Mouse (Mus musculus): ENCODE data around the gene Zfp598.

- TF ChIP-seq TAL1 (IDR thresholded peaks at IDR 0.05; ENCODE audit: low read length) (no peak), GATA1 (IDR thresholded peaks at IDR 0.05; ENCODE audit: low read length) (no peak)
Observed at GRCm38 (mm10) chr17:24635694-24636093, 33.8 kb upstream of the Zfp598 start.

Measured in erythroblast, embryonic 14.5 days (primary cell).